Mouse (Mus musculus) monocyte, adult 5-6 weeks (primary cell): ENCODE measurements at regions not wholly inside any gene's neighbourhood (a gene's known extent, or its start where the extent isn't known, plus 50 kb on each side); places are given as distances from the start of the nearest gene placed in this dataset.

Source experiments
- ATAC-seq: fragments of 153-309, 156-312 bp; replicated peaks from 2 replicates; pipeline ENCODE4 v1.8.0; 2017; ENCODE audit warnings: mild to moderate bottlenecking; ENCODE audit not compliant: low TSS enrichment, insufficient number of reproducible peaks, severe bottlenecking, poor library complexity, low FRiP score

GRCm38 (mm10) chr11:19823461-19823895 is 100.7 kb upstream of the Spred2 start:
- ATAC-seq = no peak

DNA sequence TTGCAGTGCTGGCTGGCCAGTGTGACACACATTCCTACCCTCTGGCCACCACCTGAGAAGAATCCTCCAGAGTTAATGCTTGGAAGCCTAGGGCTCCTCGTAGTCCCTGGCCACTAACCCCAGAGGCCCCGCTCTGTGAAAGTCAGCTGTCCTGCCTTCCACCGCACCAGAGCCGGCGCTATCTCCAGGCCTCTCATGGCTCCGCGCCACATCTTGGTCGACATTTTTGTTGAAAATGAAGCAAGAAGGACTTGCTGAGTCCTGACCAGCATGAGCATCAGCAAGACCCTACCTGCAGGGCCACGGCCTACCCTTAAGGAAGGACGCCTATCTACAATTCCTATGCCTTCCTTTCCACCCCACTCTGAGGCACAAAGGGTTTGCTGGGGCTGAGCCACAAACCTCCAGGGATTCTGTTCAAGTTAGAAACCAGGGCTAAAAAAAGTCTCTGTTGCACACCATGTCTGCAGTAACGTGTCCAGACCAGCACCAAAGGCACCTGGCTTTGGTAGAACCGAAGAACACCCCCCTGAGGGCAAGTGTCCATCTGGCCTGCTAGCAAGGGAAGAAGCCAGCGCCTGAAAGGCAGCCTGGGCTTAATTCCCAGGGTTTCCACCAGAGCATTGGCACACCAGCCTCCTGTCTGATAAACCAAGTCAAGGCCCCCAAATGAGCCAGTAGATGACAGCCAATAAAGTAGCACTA is 97.5 kb upstream of the Spred2 start:
- no peak for ATAC-seq

DNA sequence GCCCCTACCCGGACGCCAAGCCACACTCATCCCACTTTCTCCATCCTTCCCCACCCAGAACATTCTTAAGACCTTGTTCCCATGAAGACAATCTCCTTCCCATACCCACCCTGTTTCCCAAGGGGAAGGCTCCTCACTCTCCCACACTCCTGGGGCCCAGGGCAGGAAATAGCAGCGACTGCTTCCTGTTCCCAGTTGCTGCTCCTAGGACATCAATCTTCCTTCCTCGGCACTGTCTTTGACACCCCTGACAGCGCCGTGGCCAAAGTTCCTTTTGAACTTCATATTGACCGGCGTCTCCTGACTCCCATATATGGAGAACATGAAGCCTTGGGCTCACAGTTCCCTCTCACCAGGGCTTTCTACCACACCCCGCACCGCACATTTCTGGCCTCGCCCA is 96.2 kb upstream of the Spred2 start:
- no peak for ATAC-seq

- ATAC-seq = no peak
Observed at GRCm38 (mm10) chr11:19828959-19829401, 95.2 kb upstream of the Spred2 start.

GRCm38 (mm10) chr11:19829564-19830279 is 94.5 kb upstream of the Spred2 start:
- no peak for ATAC-seq

DNA sequence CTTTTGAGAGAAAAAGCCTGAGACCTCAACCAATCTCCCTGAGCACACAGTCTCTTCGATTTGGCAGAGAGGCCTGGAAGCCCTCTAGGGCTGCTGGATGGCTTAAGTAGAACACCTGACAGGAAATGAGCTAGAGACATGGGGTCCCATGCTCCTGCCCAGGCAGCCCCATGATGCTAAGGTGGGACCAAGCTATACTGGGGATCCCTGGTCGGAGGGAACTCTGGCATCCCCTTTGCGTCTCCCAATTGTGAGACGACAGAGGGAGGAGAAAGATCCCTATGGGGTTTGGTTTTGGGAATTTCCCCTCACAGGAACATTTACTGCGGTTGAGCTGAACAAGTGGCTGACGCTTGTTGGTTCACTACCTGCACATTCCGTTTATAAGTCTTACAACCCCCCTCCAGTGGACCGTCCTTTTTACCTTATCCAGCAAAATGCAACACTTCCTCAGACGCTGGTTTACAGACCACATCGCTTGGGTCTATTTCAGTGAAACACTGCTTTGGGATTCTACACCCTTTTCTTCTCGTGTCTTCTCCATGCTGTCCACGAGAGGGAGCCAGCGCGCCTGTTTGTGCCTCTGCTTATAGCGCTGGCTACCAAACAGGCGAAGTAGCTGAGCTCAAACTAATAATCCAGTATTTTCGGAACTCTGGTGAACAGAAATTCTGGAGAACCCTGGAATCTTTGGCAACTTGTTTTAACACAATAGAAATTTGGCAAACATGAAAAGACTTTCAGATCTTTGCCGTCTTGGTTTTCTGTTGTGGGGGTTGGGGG is 93.7 kb upstream of the Spred2 start:
- peak; percentile 74 for ATAC-seq

GRCm38 (mm10) chr11:19834561-19834960 is 89.6 kb upstream of the Spred2 start:
- ATAC-seq = no peak

GRCm38 (mm10) chr11:19835221-19835745 is 88.9 kb upstream of the Spred2 start:
- no peak for ATAC-seq

- 0 out of 2 replicates have a peak, but pooled peaks have one; percentile 46 for ATAC-seq
Observed at GRCm38 (mm10) chr11:19838932-19839331, 85.2 kb upstream of the Spred2 start.

GRCm38 (mm10) chr11:19843084-19843483 is 81.1 kb upstream of the Spred2 start:
- no peak for ATAC-seq

- no peak for ATAC-seq
Observed at GRCm38 (mm10) chr11:19847910-19848309, 76.3 kb upstream of the Spred2 start.

DNA sequence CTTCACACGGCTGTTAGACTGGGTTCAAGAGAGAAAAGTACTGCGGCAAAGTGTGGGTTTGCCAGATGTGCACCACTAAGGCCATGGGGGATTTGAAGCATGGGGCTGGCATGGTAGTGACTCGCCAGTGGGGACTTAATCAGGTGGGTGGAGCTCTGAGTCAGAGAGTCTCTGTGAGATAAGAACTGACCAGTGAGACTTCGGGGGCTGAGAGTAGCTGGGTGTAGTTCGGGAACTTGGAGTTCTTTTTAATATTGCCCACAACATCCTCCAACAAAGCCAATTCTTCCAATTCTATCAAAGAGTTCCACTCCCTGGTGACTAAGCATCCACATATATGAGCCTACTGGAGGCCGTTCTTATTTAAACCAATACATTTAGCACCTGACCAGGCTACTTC is 75.8 kb upstream of the Spred2 start:
- no peak for ATAC-seq

GRCm38 (mm10) chr11:19849347-19849811 is 74.8 kb upstream of the Spred2 start:
- no peak for ATAC-seq

GRCm38 (mm10) chr11:19849844-19850420 is 74.2 kb upstream of the Spred2 start:
- no peak for ATAC-seq

- no peak for ATAC-seq
Observed at GRCm38 (mm10) chr11:19851022-19851615, 73.1 kb upstream of the Spred2 start.

DNA sequence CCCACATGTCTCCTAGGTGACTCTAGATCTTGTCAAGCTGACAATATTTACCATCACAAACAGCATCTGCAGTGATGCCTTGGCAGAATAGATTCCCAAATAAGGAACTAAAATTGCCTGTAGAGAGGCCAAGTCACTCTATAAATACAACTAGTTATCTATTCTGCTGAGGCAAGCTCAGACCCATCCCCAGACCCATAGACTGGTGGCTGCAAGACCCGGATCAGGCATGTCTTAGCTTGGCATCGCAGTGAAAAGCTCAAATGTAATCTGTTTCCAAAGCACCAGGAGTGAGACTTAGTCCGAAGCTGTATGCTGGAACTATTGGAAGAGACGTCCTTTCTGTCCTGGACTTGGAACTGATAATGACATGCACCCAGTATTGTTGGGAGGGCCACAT is 62.6 kb upstream of the Spred2 start:
- no peak for ATAC-seq

DNA sequence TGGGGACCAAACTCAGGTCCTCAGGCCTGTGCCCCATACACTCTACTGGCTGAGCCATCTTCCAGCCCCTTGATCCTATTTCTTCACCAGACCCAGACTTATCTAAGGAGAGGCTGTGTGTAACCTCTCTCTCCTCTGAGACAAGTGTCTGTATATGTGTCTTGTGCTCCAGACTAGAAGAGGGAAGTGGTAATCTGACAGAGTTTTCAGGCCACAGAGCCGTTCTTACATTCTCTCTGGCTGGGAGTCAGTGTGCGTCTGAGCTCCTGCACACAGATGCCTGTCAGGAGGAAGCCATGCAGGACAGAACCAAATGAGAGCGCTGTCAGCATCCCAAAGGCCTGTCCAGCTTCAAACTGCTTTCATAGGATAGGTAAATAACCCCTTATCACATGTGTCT is 60.8 kb upstream of the Spred2 start:
- no peak for ATAC-seq

DNA sequence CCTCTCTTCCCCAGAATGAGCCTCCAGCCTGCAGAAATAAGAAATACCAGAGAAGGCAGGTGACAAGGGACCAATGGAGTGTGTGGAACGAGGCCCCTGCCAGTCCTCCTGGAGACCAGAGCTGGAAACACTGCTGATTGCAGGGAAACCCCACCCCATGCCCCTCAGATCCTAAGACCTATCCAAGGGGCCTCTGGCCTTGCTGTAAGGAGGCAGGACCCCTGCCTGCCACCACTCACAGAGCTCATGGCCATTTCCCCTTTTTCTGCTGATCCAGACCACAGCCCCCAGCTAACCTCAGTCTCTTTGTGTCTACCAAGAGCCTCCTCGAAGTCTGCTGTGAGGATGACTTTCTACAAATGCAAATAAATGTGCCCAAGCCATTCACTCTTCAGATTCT is 57.9 kb upstream of the Spred2 start:
- no peak for ATAC-seq
